Mouse (Mus musculus): Measurements from ENCODE around the gene Iqgap2.

GRCm38 (mm10) chr13:95890851-95891471 is 761 bp downstream of the Iqgap2 start:
- TF ChIP-seq CTCF (IDR thresholded peaks at IDR 0.05; ENCODE audit: low read depth, low read length) (peak; percentile 11), POLR2A (IDR thresholded peaks at IDR 0.05; ENCODE audit: borderline replicate concordance, low read depth, low read length) (no peak)
